18 mouse cellular contexts compared by ENCODE assay signal in genomic region chr7:115057736-115058135, GRCm38 (mm10).
DNase-seq lines count a peak whose midpoint lies in the region; ATAC-seq lines count a peak whose summit lies in the region.
"Had no signal": no experiment of that assay in that cellular context is flagged by ENCODE, and none has a peak within 500 bp of the region (broad histone marks: within the 10 kb centered on the region; RNA-seq: fewer than 3 reads in every experiment).

No protein-coding gene starts in this region.

- peak; percentile 71 for ATAC-seq in kidney, embryonic 16.5 days (ENCODE audit: low FRiP score, low TSS enrichment)
- ATAC-seq in neural tube, embryonic 15.5 days (ENCODE audit: low FRiP score): no peak
- ATAC-seq: forebrain, embryonic 16.5 days; intestine, embryonic 15.5 days had no signal

- H3K4me1 ChIP-seq in kidney, embryonic 16.5 days (ENCODE audit: insufficient read depth, low read length): no peaks in the 10 kb centered on the region
- peaks cover 15% of the 10 kb centered on the region for H3K4me1 ChIP-seq in neural tube, embryonic 15.5 days
- H3K4me1 ChIP-seq: embryonic facial prominence, embryonic 12.5 days; intestine, embryonic 15.5 days had no signal

- H3K9ac ChIP-seq in kidney, embryonic 16.5 days (replicated peaks; ENCODE audit: low read length): no peak overlapping the region
- no peak overlapping the region for H3K9ac ChIP-seq in neural tube, embryonic 15.5 days (replicated peaks)
- H3K9ac ChIP-seq: embryonic facial prominence, embryonic 12.5 days; heart, embryonic 13.5 days; intestine, embryonic 15.5 days had no signal

- no peak overlapping the region for H3K4me2 ChIP-seq in kidney, embryonic 16.5 days (replicated peaks; ENCODE audit: low read depth, low read length)
- H3K4me2 ChIP-seq in neural tube, embryonic 15.5 days: no peak overlapping the region
- H3K4me2 ChIP-seq: embryonic facial prominence, embryonic 12.5 days; heart, embryonic 13.5 days; intestine, embryonic 15.5 days; liver, embryonic 11.5 days had no signal

- WGBS in kidney, embryonic 16.5 days: 23% methylated on average over 3 of the region's 3 CpGs
- 10% methylated on average over 3 of the region's 3 CpGs for WGBS in neural tube, embryonic 15.5 days

- no peak overlapping the region for H3K27ac ChIP-seq in kidney, embryonic 16.5 days (ENCODE audit: low read length)
- no peak overlapping the region for H3K27ac ChIP-seq in neural tube, embryonic 15.5 days (replicated peaks)
- H3K27ac ChIP-seq: embryonic facial prominence, embryonic 12.5 days; heart, embryonic 13.5 days; intestine, embryonic 15.5 days had no signal

- no peaks in the 10 kb centered on the region for H3K9me3 ChIP-seq in kidney, embryonic 16.5 days (ENCODE audit: low read length)
- no peaks in the 10 kb centered on the region for H3K9me3 ChIP-seq in neural tube, embryonic 15.5 days (replicated peaks)
- H3K9me3 ChIP-seq: embryonic facial prominence, embryonic 12.5 days; heart, embryonic 13.5 days; intestine, embryonic 15.5 days had no signal

- no peaks in the 10 kb centered on the region for H3K36me3 ChIP-seq in kidney, embryonic 16.5 days (ENCODE audit: insufficient read depth, low read length)
- H3K36me3 ChIP-seq in neural tube, embryonic 15.5 days: no peaks in the 10 kb centered on the region
- H3K36me3 ChIP-seq: embryonic facial prominence, embryonic 12.5 days; heart, embryonic 13.5 days; intestine, embryonic 15.5 days had no signal

- no peaks in the 10 kb centered on the region for H3K27me3 ChIP-seq in kidney, embryonic 16.5 days (ENCODE audit: insufficient read depth, low read length)
- peaks cover 55% of the 10 kb centered on the region for H3K27me3 ChIP-seq in neural tube, embryonic 15.5 days (replicated peaks)
- H3K27me3 ChIP-seq: embryonic facial prominence, embryonic 12.5 days; heart, embryonic 13.5 days; intestine, embryonic 15.5 days had no signal

- no peak overlapping the region for H3K4me3 ChIP-seq in kidney, embryonic 16.5 days (ENCODE audit: low read length)
- H3K4me3 ChIP-seq in neural tube, embryonic 15.5 days (replicated peaks): no peak overlapping the region
- H3K4me3 ChIP-seq: embryonic facial prominence, embryonic 12.5 days; heart, embryonic 13.5 days; intestine, embryonic 15.5 days had no signal

- DNase-seq in embryo, embryonic 10.5 days (ENCODE audit: low spot score): peak; percentile 26
- no peak for DNase-seq in embryo, embryonic 9.5 days (ENCODE audit: extremely low spot score)
- no peak for DNase-seq in kidney, adult 11 months
- DNase-seq in neural tube, embryonic 10.5 days (ENCODE audit: extremely low spot score, low spot score): peak; percentile 22
- no peak for DNase-seq in right cerebral cortex, adult 18-20 months
- DNase-seq in urinary bladder, adult 18-20 months (ENCODE audit: low spot score in 2 of 2): no peak
- DNase-seq: adrenal gland, adult 2 months; heart, postnatal 36 days; lung, adult 2 months; right cerebral cortex, postnatal 25 days; thymus, postnatal 14 days had no signal

Comparison
In these comparisons a context has a peak if more than half of its experiments do, and no peak if none do; other contexts are left out.
1. DNase-seq: peak in embryo, embryonic 10.5 days (single experiment) and neural tube, embryonic 10.5 days (single experiment); none in embryo, embryonic 9.5 days (single experiment), kidney, adult 11 months (single experiment), right cerebral cortex, adult 18-20 months (single experiment) and urinary bladder, adult 18-20 months (0 of 2).